Mouse (Mus musculus): ENCODE measurements around the gene Tomm40l. TPM values are rescaled to one million over a fixed set of nuclear protein-coding genes. Genes with fewer than 3 reads are reported as not detected.
A peak's percentile ranks its signal among the peaks of the same experiment; 100 is the strongest.

Tomm40l gene
- polyA plus RNA-seq, 1 experiment from 2014 or later: 6.6 TPM

- WGBS (ENCODE audit: insufficient replicate concordance): 57% methylated on average over 1 of the region's 1 CpGs
- Histone ChIP-seq H3K4me1 (ENCODE audit: insufficient read depth) (peaks cover 21% of the 10 kb centered on the region), H3K4me2 (ENCODE audit: low read depth, low read length) (no peak overlapping the region), H3K9ac (replicated peaks) (no peak overlapping the region), H3K4me3 (ENCODE audit: low read depth, low read length) (no peak overlapping the region), H3K36me3 (replicated peaks; ENCODE audit: insufficient read depth, low read length) (peaks cover 5% of the 10 kb centered on the region), H3K27ac (ENCODE audit: low read depth) (no peak overlapping the region), H3K9me3 (ENCODE audit: low read length) (no peaks in the 10 kb centered on the region), H3K27me3 (ENCODE audit: insufficient read depth, low read length) (no peaks in the 10 kb centered on the region)
- no peak for ATAC-seq
- TF ChIP-seq CTCF (IDR thresholded peaks at IDR 0.05; ENCODE audit: low read depth): no peak
- no peak for TF ChIP-seq EP300 (IDR thresholded peaks at IDR 0.05; ENCODE audit: low read depth)
- no peak for DNase-seq
Observed at GRCm38 (mm10) chr1:171268341-171268740, 46.0 kb upstream of the Tomm40l start.

- ATAC-seq (no peak), DNase-seq (no peak)
- TF ChIP-seq CTCF (IDR thresholded peaks at IDR 0.05; ENCODE audit: low read depth) (no peak), EP300 (IDR thresholded peaks at IDR 0.05; ENCODE audit: low read depth) (no peak)
- H3K27me3 ChIP-seq (ENCODE audit: insufficient read depth, low read length): no peaks in the 10 kb centered on the region
- H3K9me3 ChIP-seq (ENCODE audit: low read length): no peaks in the 10 kb centered on the region
- no peaks in the 10 kb centered on the region for H3K36me3 ChIP-seq (replicated peaks; ENCODE audit: insufficient read depth, low read length)
- H3K9ac ChIP-seq (replicated peaks): no peak overlapping the region
- H3K4me2 ChIP-seq (ENCODE audit: low read depth, low read length): no peak overlapping the region
- H3K27ac ChIP-seq (ENCODE audit: low read depth): no peak overlapping the region
- no peak overlapping the region for H3K4me3 ChIP-seq (ENCODE audit: low read depth, low read length)
- WGBS (ENCODE audit: insufficient replicate concordance): 43% methylated on average over 4 of the region's 4 CpGs
- H3K4me1 ChIP-seq (ENCODE audit: insufficient read depth): peaks cover 20% of the 10 kb centered on the region
Observed at GRCm38 (mm10) chr1:171265971-171266744, 43.8 kb upstream of the Tomm40l start.

DNA sequence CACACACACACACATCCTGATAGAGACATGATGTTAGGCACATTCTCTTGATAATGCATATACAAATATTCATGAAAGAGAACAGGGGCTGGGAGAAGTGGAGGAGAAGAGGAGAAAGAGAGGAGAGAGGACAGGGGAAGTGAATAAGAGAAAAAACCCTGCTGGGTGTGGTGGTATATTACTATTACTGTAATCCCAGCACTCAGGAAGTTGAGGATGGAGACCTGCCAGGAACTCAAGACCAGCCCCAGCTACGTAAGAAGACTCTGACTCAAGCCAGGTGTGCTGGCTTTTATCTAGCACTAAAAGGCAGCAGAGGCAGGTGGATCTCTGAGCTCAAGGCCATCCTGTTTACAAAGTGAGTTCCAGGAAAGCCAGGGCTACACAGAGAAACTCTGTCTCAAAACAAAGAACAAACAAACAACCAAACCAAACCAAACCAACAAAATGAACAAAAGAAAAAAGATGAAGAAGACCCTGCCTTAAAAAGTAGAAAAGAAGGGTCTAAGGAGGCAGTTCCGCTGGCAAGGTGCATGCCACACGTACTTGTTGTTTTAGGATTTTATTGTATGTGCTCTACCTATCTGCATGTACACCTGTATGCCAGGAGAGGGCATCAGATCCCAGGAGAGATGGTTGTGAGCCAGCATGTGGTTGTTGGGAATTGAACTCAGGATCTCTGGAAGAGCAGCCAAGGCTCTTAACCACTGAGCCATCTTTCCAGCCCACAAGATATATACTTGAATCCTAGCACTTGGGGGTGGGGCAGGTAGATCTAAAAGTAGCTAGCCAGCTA is 41.5 kb upstream of the Tomm40l start:
- H3K9ac ChIP-seq (replicated peaks): no peak overlapping the region
- 0 out of 2 replicates have a peak overlapping the region, but pooled peaks have one; percentile 2 for H3K27ac ChIP-seq (ENCODE audit: low read depth)
- H3K4me3 ChIP-seq (ENCODE audit: low read depth, low read length): no peak overlapping the region
- no peaks in the 10 kb centered on the region for H3K36me3 ChIP-seq (replicated peaks; ENCODE audit: insufficient read depth, low read length)
- no peak for DNase-seq
- no peak overlapping the region for H3K4me2 ChIP-seq (ENCODE audit: low read depth, low read length)
- no peaks in the 10 kb centered on the region for H3K9me3 ChIP-seq (ENCODE audit: low read length)
- no peak for ATAC-seq
- peaks cover 14% of the 10 kb centered on the region for H3K4me1 ChIP-seq (ENCODE audit: insufficient read depth)
- whole genome bisulfite sequencing (ENCODE audit: insufficient replicate concordance): 69% methylated on average over 3 of the region's 3 CpGs
- 0 out of 2 replicates have a peak, but pooled peaks cover 3% of the 10 kb centered on the region for H3K27me3 ChIP-seq (ENCODE audit: insufficient read depth, low read length)
- TF ChIP-seq EP300 (IDR thresholded peaks at IDR 0.05; ENCODE audit: low read depth): no peak
- TF ChIP-seq CTCF (IDR thresholded peaks at IDR 0.05; ENCODE audit: low read depth): peak; percentile 67

DNA sequence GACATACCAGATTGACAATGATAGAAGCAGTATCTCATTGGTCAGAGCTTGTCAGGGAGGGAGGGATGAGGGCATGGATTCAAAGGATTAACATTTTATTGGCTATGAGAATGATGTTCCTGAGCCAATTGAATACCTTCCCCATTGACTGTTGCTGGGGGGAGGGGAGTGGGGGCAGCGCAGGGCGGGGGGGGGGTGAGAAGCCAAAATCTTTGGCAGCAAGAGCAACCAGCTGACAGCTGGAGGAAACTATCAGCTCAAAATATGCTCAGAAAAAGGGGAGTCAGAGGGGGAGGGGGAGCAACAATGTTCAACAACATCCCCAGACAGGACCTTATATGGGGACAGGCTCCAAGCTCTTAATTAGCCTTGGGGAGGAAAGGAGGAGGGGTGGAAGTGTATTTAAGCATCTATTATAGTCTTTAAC is 40.9 kb upstream of the Tomm40l start:
- H3K4me1 ChIP-seq (ENCODE audit: insufficient read depth): peaks cover 14% of the 10 kb centered on the region
- H3K9ac ChIP-seq (replicated peaks): no peak overlapping the region
- H3K4me2 ChIP-seq (ENCODE audit: low read depth, low read length): peak overlapping the region; percentile 51; the same call in 1 of the 2 replicates
- ATAC-seq (peak; percentile 65), DNase-seq (no peak)
- TF ChIP-seq CTCF (IDR thresholded peaks at IDR 0.05; ENCODE audit: low read depth): no peak
- no peaks in the 10 kb centered on the region for H3K9me3 ChIP-seq (ENCODE audit: low read length)
- no peaks in the 10 kb centered on the region for H3K36me3 ChIP-seq (replicated peaks; ENCODE audit: insufficient read depth, low read length)
- no peak overlapping the region for H3K4me3 ChIP-seq (ENCODE audit: low read depth, low read length)
- 0 out of 2 replicates have a peak overlapping the region, but pooled peaks have one; percentile 2 for H3K27ac ChIP-seq (ENCODE audit: low read depth)
- 0 out of 2 replicates have a peak, but pooled peaks cover 3% of the 10 kb centered on the region for H3K27me3 ChIP-seq (ENCODE audit: insufficient read depth, low read length)
- WGBS (ENCODE audit: insufficient replicate concordance): 4% methylated on average over 2 of the region's 2 CpGs

DNA sequence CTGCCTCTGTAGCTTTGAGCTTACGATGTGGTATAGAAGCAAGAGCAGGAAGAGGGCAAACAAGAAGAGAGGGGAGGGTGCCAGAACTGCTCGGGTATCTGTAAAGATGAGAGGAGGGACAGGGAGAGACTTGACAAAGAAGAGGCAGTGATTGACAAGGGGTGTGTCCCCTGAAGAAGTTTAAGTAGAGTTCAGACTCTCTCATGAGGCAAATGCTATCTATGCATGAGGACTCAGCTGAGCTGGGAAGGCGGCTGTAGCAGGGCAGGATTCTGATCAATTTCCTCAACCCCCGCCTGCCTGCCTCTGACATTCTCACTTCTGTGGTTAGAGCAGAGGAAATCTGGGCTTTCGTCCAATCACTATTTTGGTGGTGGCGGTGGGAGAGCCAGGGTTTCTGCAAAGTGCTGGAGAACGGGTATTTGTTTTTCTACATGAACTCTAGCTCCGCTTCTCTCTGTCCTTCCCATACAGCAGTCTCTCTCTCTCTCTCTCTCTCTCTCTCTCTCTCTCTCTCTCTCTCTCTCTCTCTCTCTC is 40.3 kb upstream of the Tomm40l start:
- TF ChIP-seq CTCF (IDR thresholded peaks at IDR 0.05; ENCODE audit: low read depth) (no peak), EP300 (IDR thresholded peaks at IDR 0.05; ENCODE audit: low read depth) (no peak)
- H3K36me3 ChIP-seq (replicated peaks; ENCODE audit: insufficient read depth, low read length): no peaks in the 10 kb centered on the region
- H3K9ac ChIP-seq (replicated peaks): no peak overlapping the region; the same call in 1 of the 2 replicates
- peak overlapping the region; percentile 41 for H3K27ac ChIP-seq (ENCODE audit: low read depth)
- ATAC-seq (peak; percentile 51), DNase-seq (no peak)
- H3K4me2 ChIP-seq (ENCODE audit: low read depth, low read length): peak overlapping the region; percentile 51
- 0 out of 2 replicates have a peak, but pooled peaks cover 6% of the 10 kb centered on the region for H3K27me3 ChIP-seq (ENCODE audit: insufficient read depth, low read length)
- no peak overlapping the region for H3K4me3 ChIP-seq (ENCODE audit: low read depth, low read length)
- peaks cover 14% of the 10 kb centered on the region for H3K4me1 ChIP-seq (ENCODE audit: insufficient read depth)
- WGBS (ENCODE audit: insufficient replicate concordance): 0% methylated on average over 8 of the region's 8 CpGs
- H3K9me3 ChIP-seq (ENCODE audit: low read length): no peaks in the 10 kb centered on the region

GRCm38 (mm10) chr1:171260316-171260715 is 38.0 kb upstream of the Tomm40l start:
- no peaks in the 10 kb centered on the region for H3K36me3 ChIP-seq (replicated peaks; ENCODE audit: insufficient read depth, low read length)
- H3K4me1 ChIP-seq (ENCODE audit: insufficient read depth): peaks cover 14% of the 10 kb centered on the region
- ATAC-seq (peak; percentile 45; the same call in 1 of the 2 replicates), DNase-seq (no peak)
- H3K4me2 ChIP-seq (ENCODE audit: low read depth, low read length): no peak overlapping the region
- no peaks in the 10 kb centered on the region for H3K9me3 ChIP-seq (ENCODE audit: low read length)
- 0 out of 2 replicates have a peak, but pooled peaks cover 6% of the 10 kb centered on the region for H3K27me3 ChIP-seq (ENCODE audit: insufficient read depth, low read length)
- H3K9ac ChIP-seq (replicated peaks): no peak overlapping the region
- 26% methylated on average over 3 of the region's 3 CpGs for WGBS (ENCODE audit: insufficient replicate concordance)
- H3K27ac ChIP-seq (ENCODE audit: low read depth): no peak overlapping the region
- no peak overlapping the region for H3K4me3 ChIP-seq (ENCODE audit: low read depth, low read length)
- TF ChIP-seq CTCF (IDR thresholded peaks at IDR 0.05; ENCODE audit: low read depth): no peak
- no peak for TF ChIP-seq EP300 (IDR thresholded peaks at IDR 0.05; ENCODE audit: low read depth)

All from liver, postnatal 0 days (tissue).